Mouse (Mus musculus): ENCODE results near the gene Crocc.

GRCm38 (mm10) chr4:141024052-141024451, 36.3 kb downstream of the Crocc start:
- no peak for TF ChIP-seq CTCF (IDR thresholded peaks at IDR 0.05; ENCODE audit: borderline replicate concordance, extremely low read depth, insufficient read depth, insufficient read length)
- no peak for TF ChIP-seq POLR2A (IDR thresholded peaks at IDR 0.05; ENCODE audit: borderline replicate concordance, extremely low read depth, insufficient read depth, insufficient read length, poor library complexity, severe bottlenecking)

All from brain, embryonic 14.5 days (tissue).